Mouse (Mus musculus) small intestine, adult 2 months (tissue): Measurements from ENCODE around the gene Eno1. TPM values are rescaled to one million over a fixed set of nuclear protein-coding genes. Genes with fewer than 3 reads are reported as not detected.

ENCODE experiments used
- H3K27ac ChIP-seq: fragments of 200-500 bp; 2 replicates; pipeline ENCODE4 v1.5.1; 2012; ENCODE audit warnings: low read depth, low read length, control low read depth, inconsistent platforms; ENCODE audit not compliant: insufficient read depth
- H3K27me3 ChIP-seq: fragments of 200-500 bp; 2 replicates; pipeline ENCODE4 v1.6.1; 2012; ENCODE audit warnings: mild to moderate bottlenecking, moderate library complexity, low read length, inconsistent platforms; ENCODE audit not compliant: control insufficient read depth, insufficient read depth
- H3K36me3 ChIP-seq: fragments of 200-500 bp; 2 replicates; pipeline ENCODE4 v1.6.1; 2012; ENCODE audit warnings: mild to moderate bottlenecking, low read length, control low read depth, inconsistent platforms; ENCODE audit not compliant: control insufficient read depth, insufficient read depth
- H3K4me1 ChIP-seq: fragments of 200-500 bp; 2 replicates; pipeline ENCODE4 v1.6.1; 2012; ENCODE audit warnings: low read length, inconsistent platforms, mixed read lengths; ENCODE audit not compliant: control insufficient read depth, insufficient read depth, insufficient read length
- H3K4me3 ChIP-seq: fragments of 200-500 bp; 2 replicates; pipeline ENCODE4 v1.5.1; 2012; ENCODE audit warnings: low read depth, mild to moderate bottlenecking, control low read depth, inconsistent platforms, low read length, moderate library complexity
- CTCF ChIP-seq: fragments of 200-500 bp; IDR thresholded peaks from 2 replicates; pipeline ENCODE4 v1.5.1; 2012; ENCODE audit warnings: low read depth, mild to moderate bottlenecking, control low read depth, inconsistent platforms, low read length, moderate library complexity, mixed read lengths; ENCODE audit not compliant: insufficient replicate concordance, insufficient read length; ENCODE audit errors: extremely low read depth
- POLR2A ChIP-seq: fragments of 200-500 bp; IDR thresholded peaks from 2 replicates; pipeline ENCODE4 v1.6.1; 2012; ENCODE audit warnings: low read depth, mild to moderate bottlenecking, control low read depth, inconsistent platforms, low read length, moderate library complexity
- WGBS: fragments of 180-500 bp; shearing (Covaris S2); methylation state at CpG from one replicate; pipeline ENCODE4 v1.1.7; 2018; 5-methylcytosine and 5-hydroxymethylcytosine counted together
- polyA plus RNA-seq: library from polyadenylated mRNA; depleted of rRNA; stranded (reverse); fragments of >200 nt; gene quantifications from 2 replicates; pipeline ENCODE4 v1.2.3, GENCODE M21; 2012

Gene Eno1
- polyA plus RNA-seq, 1 experiment = 498 TPM

- H3K4me3 ChIP-seq = no peak overlapping the region
- no peak for TF ChIP-seq CTCF
- no peak for TF ChIP-seq POLR2A
- no peaks in the 10 kb centered on the region for H3K27me3 ChIP-seq
- H3K27ac ChIP-seq = no peak overlapping the region
- WGBS = 93% methylated on average over 1 of the region's 1 CpGs
- H3K4me1 ChIP-seq = peaks cover 5% of the 10 kb centered on the region; the same call in 1 of the 2 replicates
- H3K36me3 ChIP-seq = no peaks in the 10 kb centered on the region
Observed at GRCm38 (mm10) chr4:150217935-150218334, 18.6 kb upstream of the Eno1 start.

GRCm38 (mm10) chr4:150219501-150220292 lies 16.8 kb upstream of the Eno1 start:
- 58% methylated on average over 9 of the region's 9 CpGs for WGBS
- H3K4me1 ChIP-seq = peaks cover 5% of the 10 kb centered on the region; the same call in 1 of the 2 replicates
- H3K27me3 ChIP-seq = no peaks in the 10 kb centered on the region
- peak overlapping the region; percentile 90; the same call in 1 of the 2 replicates for H3K27ac ChIP-seq
- no peaks in the 10 kb centered on the region for H3K36me3 ChIP-seq
- H3K4me3 ChIP-seq = peak overlapping the region; percentile 33; the same call in 1 of the 2 replicates
- TF ChIP-seq CTCF (peak; percentile 43; the same call in 1 of the 2 replicates), POLR2A (no peak)

GRCm38 (mm10) chr4:150220584-150220983 lies 15.9 kb upstream of the Eno1 start:
- H3K27ac ChIP-seq = peak overlapping the region; percentile 94
- peak overlapping the region; percentile 55 for H3K4me3 ChIP-seq
- TF ChIP-seq CTCF (no peak), POLR2A (peak; percentile 60; the same call in 1 of the 2 replicates)
- peaks cover 5% of the 10 kb centered on the region; the same call in 1 of the 2 replicates for H3K4me1 ChIP-seq
- WGBS = 7% methylated on average over 11 of the region's 11 CpGs
- H3K36me3 ChIP-seq = no peaks in the 10 kb centered on the region
- no peaks in the 10 kb centered on the region for H3K27me3 ChIP-seq

- no peaks in the 10 kb centered on the region for H3K27me3 ChIP-seq
- H3K4me1 ChIP-seq = peaks cover 5% of the 10 kb centered on the region; the same call in 1 of the 2 replicates
- 27% methylated on average over 10 of the region's 10 CpGs for WGBS
Observed at GRCm38 (mm10) chr4:150221017-150221640, 15.4 kb upstream of the Eno1 start.

GRCm38 (mm10) chr4:150223830-150224229 lies 12.7 kb upstream of the Eno1 start:
- WGBS = 84% methylated on average over 4 of the region's 4 CpGs
- no peaks in the 10 kb centered on the region for H3K27me3 ChIP-seq
- peaks cover 7% of the 10 kb centered on the region; the same call in 1 of the 2 replicates for H3K4me1 ChIP-seq
- no peak overlapping the region for H3K27ac ChIP-seq
- TF ChIP-seq POLR2A = no peak
- TF ChIP-seq CTCF = no peak
- H3K36me3 ChIP-seq = no peaks in the 10 kb centered on the region
- H3K4me3 ChIP-seq = no peak overlapping the region

More at GRCm38 (mm10) chr4:150221017-150221640, 15.4 kb upstream of the Eno1 start:
- peak overlapping the region; percentile 94 for H3K27ac ChIP-seq
- peak overlapping the region; percentile 37 for H3K4me3 ChIP-seq
- no peak for TF ChIP-seq CTCF
- no peak for TF ChIP-seq POLR2A
- H3K36me3 ChIP-seq = no peaks in the 10 kb centered on the region

DNA sequence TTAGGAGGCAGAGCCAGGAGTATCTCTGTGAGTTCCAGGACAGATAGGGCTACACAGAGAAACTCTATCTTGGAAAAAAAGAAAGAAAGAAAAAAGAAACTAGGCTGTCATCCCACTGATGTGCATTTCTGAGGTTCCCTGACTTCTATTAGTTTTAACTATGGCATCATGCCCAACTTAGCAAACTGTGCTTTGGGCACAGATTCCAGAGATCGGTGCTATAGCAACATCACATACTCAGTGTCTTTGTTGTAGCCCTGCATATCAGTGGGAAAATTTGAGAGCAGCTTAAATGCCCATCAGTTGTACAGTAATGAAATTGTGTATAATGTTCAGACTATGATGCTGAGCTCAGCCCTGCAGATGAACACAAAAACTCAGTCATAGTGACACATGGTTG lies 10.8 kb upstream of the Eno1 start:
- Histone ChIP-seq H3K27ac (no peak overlapping the region), H3K27me3 (no peaks in the 10 kb centered on the region), H3K4me1 (peaks cover 5% of the 10 kb centered on the region; the same call in 1 of the 2 replicates), H3K4me3 (no peak overlapping the region), H3K36me3 (no peaks in the 10 kb centered on the region)
- 79% methylated on average over 1 of the region's 1 CpGs for WGBS
- TF ChIP-seq CTCF = no peak

DNA sequence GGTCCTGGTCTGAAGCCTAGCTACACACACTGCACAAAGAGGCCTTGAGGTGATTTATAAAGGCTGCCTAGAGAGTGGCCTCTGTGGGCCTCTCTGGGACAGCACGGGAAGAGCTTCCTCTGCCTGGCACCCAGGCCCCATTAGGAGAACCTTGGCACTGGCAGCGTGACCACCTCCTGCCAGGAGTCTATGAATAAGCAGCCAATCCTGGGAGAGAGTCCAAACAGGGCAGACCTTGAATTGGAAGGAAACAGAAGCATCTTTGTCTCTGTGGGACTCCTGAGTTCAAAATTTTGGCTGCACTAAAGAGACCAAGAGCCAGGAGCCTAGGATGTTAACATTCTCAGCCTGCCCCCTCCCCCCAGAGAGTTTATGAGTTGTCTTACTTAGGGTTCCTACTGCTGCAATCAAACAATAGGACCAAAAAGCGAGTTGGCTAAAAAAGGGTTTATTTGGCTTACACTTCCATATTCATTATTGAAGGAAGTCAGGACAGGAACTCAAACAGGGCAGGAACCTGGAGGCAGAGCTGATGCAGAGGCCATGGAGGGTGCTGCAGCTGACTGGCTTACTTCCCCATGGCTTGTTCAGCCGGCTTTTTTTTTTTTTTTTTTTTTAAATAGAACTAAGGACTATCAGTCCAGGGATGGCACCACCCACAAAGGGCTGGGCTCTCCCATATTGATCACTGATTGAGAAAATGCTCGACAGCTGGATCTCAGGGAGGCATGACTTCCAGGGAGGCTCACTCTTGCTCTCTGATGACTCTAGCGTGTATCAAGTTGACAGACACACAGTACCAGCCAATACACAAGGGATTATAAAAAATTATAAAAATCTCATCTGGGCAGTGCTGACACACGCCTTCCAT lies 9.5 kb upstream of the Eno1 start:
- 34% methylated on average over 7 of the region's 7 CpGs for WGBS
- Histone ChIP-seq H3K36me3 (no peaks in the 10 kb centered on the region), H3K4me3 (no peak overlapping the region), H3K27ac (no peak overlapping the region), H3K4me1 (peaks cover 2% of the 10 kb centered on the region; the same call in 1 of the 2 replicates), H3K27me3 (no peaks in the 10 kb centered on the region)
- TF ChIP-seq POLR2A = no peak
- TF ChIP-seq CTCF = no peak
